Mouse (Mus musculus): ENCODE results near the gene Tctex1d1. TPM values are rescaled to one million over a fixed set of nuclear protein-coding genes. Genes with fewer than 3 reads are reported as not detected.

Gene Tctex1d1
- total RNA-seq, 2 experiments from 2014 or later = 1.1 TPM; not detected in 1

- no peak for ATAC-seq (replicated peaks; ENCODE audit: low FRiP score, poor library complexity, severe bottlenecking)
Measured at GRCm38 (mm10) chr4:102987325-102987724, 8.9 kb downstream of the Tctex1d1 start.

DNA sequence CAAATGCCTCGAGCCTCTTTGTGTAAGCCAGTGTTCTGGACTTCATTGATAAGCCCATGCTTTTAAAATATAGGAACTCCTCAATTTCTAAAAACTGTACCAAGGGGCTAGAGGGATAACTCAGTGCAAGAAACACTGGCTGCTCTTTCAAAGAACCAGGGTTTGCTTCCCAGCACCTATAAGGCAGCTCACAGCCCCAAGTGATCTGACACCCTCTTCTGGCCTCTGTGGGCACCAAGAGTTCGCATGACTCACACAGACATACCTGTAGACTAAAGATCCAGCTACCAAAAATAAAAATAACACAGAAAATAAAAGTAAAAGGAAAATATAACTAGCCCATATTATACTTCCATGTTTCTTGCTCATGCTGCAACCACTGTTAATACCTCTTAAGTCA, 9.3 kb downstream of the Tctex1d1 start:
- ATAC-seq (replicated peaks; ENCODE audit: low FRiP score, poor library complexity, severe bottlenecking) = no peak

GRCm38 (mm10) chr4:102988526-102988925, 10.1 kb downstream of the Tctex1d1 start:
- no peak for ATAC-seq (replicated peaks; ENCODE audit: low FRiP score, poor library complexity, severe bottlenecking)

DNA sequence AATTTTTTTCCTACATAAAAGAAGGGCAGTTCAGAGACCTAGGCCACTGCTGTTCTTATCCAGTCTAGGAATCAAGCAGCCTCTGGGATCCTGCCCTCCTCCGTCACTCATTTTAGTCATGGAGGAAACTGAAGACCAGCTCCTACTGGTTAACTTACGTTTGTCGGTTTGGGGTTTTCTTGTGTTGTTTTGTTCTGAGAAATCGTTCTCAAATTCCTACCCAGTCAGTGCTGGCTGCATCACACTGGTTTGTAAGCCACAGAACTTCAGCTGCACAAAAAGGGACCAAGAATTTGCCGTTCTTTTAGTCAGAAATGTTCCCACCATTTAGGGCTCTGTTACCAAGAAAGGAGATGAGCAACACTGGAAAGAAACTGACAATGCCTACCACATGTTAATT, 11.0 kb downstream of the Tctex1d1 start:
- no peak for ATAC-seq (replicated peaks; ENCODE audit: low FRiP score, poor library complexity, severe bottlenecking)

GRCm38 (mm10) chr4:102990016-102990415, 11.6 kb downstream of the Tctex1d1 start:
- no peak for ATAC-seq (replicated peaks; ENCODE audit: low FRiP score, poor library complexity, severe bottlenecking)

GRCm38 (mm10) chr4:102990595-102991340, 12.4 kb downstream of the Tctex1d1 start:
- ATAC-seq (replicated peaks; ENCODE audit: low FRiP score, poor library complexity, severe bottlenecking) = no peak

DNA sequence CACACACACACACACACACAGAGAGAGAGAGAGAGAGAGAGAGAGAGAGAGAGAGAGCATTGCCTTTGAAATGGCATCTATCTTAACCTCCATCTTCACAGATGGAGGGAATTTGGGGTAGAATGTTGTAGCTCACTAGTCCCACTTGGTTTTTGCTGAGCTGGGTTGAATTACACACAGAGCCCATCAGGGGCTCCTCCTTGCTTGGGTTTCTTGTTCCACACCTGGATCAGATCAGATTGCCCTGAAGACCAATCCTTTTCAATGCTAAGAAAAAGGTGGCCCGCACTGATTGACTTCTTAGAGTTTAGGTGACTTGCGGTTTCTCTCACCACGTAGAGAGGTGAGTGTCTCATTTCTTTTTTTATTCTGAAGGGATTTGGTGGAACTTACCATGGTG, 13.3 kb downstream of the Tctex1d1 start:
- ATAC-seq (replicated peaks; ENCODE audit: low FRiP score, poor library complexity, severe bottlenecking) = no peak

DNA sequence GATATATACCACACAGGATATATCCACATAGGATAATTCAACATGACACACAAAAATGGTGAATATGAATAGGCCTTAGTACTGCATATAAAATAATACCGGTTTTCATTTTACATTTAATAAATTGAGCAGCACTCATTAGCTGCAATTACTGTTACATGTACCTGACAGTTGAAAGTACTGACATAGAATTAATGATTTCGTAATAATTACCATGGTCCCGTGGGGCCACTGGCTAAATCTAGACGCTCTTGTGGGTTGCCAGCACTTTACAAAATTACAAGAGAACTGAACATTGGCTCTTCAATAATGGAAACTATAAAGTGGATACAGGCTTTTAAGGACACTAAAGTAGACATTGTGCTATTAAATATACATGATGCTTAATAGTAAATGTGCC, 26.3 kb downstream of the Tctex1d1 start:
- no peak for ATAC-seq (replicated peaks; ENCODE audit: low FRiP score, poor library complexity, severe bottlenecking)

- ATAC-seq (replicated peaks; ENCODE audit: low FRiP score, poor library complexity, severe bottlenecking) = no peak
Measured at GRCm38 (mm10) chr4:103005190-103005945, 27.0 kb downstream of the Tctex1d1 start.

DNA sequence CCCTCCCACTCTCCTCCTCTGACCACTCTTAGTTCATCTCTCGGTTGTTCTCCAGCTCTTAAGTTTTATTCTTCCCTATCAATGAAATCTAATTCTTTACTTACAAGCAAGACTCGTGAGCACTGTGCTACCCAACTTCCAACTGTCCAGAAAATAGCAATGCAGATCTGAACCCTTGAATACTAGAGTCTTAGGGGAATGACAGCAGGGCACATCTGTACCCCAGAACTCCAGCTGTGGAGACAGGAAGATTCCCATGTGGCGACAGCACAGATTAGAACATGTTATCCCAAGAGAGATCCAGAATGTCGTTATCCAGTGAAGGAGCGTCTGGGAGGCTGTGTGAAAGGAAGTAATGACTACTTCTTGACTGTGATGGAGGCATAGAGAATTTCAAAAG, 27.9 kb downstream of the Tctex1d1 start:
- no peak for ATAC-seq (replicated peaks; ENCODE audit: low FRiP score, poor library complexity, severe bottlenecking)

DNA sequence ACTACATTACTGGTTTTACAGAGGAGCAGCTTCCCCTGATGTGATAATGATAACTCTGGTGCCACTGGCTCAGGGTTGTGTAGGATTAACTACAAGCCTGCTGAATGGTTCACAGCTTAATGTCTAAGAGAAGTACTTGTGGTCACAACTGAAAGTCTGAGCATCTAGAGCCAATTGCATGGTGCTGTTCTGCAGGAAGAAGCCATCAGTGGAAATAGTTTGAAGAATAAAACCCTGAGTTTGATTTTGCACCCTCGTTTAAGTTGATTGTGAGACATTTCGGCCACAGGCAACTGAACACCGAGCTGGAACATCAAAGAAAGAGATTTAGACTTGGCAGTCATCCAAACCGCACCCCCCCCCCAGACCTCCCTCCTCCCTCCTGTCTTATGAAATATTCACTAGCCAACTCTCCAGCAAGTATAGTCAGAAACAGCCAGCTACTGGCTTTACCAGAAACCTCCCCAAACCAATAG, 28.6 kb downstream of the Tctex1d1 start:
- no peak for ATAC-seq (replicated peaks; ENCODE audit: low FRiP score, poor library complexity, severe bottlenecking)

DNA sequence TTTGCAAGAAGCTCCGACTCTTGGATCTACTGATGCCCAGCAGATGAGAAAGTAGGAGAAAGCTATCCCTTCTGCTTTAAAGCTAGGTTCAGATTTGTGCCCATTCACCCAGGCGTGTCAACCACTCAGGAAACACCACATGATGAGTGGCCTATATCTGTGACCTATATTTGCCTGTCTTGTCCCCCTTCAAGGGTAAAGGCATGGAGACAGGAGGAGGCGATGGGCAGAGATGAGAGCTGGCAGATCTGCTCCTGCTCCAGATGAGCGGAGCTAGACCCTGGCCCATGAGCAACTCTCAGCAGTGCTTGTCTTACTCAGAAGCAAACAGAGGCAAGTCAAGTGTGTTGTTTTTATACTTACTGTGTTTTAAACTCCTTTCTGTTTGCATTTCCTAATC, 32.3 kb downstream of the Tctex1d1 start:
- no peak for ATAC-seq (replicated peaks; ENCODE audit: low FRiP score, poor library complexity, severe bottlenecking)

- ATAC-seq (replicated peaks; ENCODE audit: low FRiP score, poor library complexity, severe bottlenecking) = no peak
Measured at GRCm38 (mm10) chr4:103011823-103012222, 33.4 kb downstream of the Tctex1d1 start.

GRCm38 (mm10) chr4:103013490-103013889, 35.1 kb downstream of the Tctex1d1 start:
- ATAC-seq (replicated peaks; ENCODE audit: low FRiP score, poor library complexity, severe bottlenecking) = no peak

GRCm38 (mm10) chr4:103026621-103027020, 48.2 kb downstream of the Tctex1d1 start, which contains the start of gene Insl5:
Insl5 (minus strand) TSS chr4:103026842.
- ATAC-seq (replicated peaks; ENCODE audit: low FRiP score, poor library complexity, severe bottlenecking) = no peak

DNA sequence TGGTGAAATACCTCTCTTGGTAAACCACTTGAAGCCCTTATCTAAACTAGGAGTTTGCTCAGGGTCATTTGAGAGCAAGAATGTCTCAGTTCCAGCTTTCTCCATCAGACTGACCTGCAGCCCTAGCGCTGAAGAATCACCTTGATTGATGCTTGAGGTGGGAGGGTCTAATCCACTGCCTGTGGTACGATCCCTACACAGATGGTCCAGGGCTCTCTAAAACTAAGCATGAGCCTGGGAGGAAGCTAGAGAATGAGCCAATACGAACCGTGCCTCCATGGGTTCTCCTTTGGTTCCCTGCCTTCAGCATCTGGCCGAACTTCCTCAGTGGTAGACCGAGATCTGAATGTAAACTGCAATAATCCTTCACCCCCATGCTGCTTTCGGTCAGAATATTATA, 49.3 kb downstream of the Tctex1d1 start:
- no peak for ATAC-seq (replicated peaks; ENCODE audit: low FRiP score, poor library complexity, severe bottlenecking)

- no peak for ATAC-seq (replicated peaks; ENCODE audit: low FRiP score, poor library complexity, severe bottlenecking)
Measured at GRCm38 (mm10) chr4:103028177-103029088, 50.0 kb downstream of the Tctex1d1 start.

DNA sequence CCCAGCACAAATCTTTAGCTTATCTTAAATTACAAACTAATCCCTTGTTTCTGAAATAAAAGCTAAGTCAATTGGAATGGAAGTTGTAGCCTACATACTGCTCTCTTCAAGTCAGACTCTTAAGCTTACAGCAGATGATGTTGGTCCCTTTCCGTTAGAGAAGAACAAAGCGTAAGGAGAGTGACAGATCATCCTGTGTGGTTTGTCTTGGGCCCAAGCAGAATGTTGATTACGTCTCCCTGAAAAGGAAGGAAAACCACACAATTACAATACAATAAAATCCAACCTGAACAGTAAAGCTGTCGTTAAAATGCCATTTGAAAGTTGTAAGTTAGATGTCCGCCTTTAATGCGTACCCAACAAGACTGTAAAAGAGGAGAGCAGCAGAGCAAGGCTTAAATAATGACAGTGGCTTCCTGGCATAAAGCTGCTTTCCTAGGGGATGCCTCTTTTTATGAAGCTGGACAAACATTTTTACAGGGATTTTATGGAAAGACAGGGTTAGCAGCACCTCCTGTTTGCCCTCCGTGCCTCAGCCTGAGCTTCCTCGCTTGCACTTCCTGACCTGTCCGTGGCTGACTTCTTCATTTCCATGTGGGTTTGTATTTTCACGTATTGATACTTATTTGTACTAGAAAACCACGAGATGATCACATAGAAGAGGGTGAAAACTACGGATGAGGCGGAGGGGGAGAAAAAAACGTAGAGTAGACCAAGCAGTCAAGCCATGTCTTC, 60.9 kb downstream of the Tctex1d1 start:
- ATAC-seq (replicated peaks; ENCODE audit: low FRiP score, poor library complexity, severe bottlenecking) = no peak

GRCm38 (mm10) chr4:103039838-103040191, 61.4 kb downstream of the Tctex1d1 start:
- ATAC-seq (replicated peaks; ENCODE audit: low FRiP score, poor library complexity, severe bottlenecking) = no peak

- ATAC-seq (replicated peaks; ENCODE audit: low FRiP score, poor library complexity, severe bottlenecking) = no peak
Measured at GRCm38 (mm10) chr4:103042997-103043396, 64.6 kb downstream of the Tctex1d1 start.

Data from erythroblast, adult 5-6 weeks (primary cell).